Mouse (Mus musculus) intestine, embryonic 15.5 days (tissue): ENCODE measurements around the gene 6030458C11Rik. TPM values are rescaled to one million over a fixed set of nuclear protein-coding genes. Genes with fewer than 3 reads are reported as not detected.

Experiments used
- ATAC-seq: fragments of 200-750 bp; cut with Nextera tagmentation; 2 replicates; pipeline ENCODE4 v1.8.0; 2017; ENCODE audit warnings: moderate TSS enrichment, moderate library complexity
- H3K27ac ChIP-seq: fragments of 300-500 bp; sonication (generic); 2 replicates; pipeline ENCODE4 v1.5.1; 2015; ENCODE audit warnings: mild to moderate bottlenecking, inconsistent platforms
- H3K27me3 ChIP-seq: fragments of 300-500 bp; sonication (generic); replicated peaks from 2 replicates; pipeline ENCODE4 v1.6.1; 2015; ENCODE audit warnings: inconsistent platforms
- H3K36me3 ChIP-seq: fragments of 300-500 bp; sonication (generic); 2 replicates; pipeline ENCODE4 v1.6.1; 2015; ENCODE audit warnings: inconsistent platforms
- H3K4me1 ChIP-seq: fragments of 300-500 bp; sonication (generic); replicated peaks from 2 replicates; pipeline ENCODE4 v1.6.1; 2015; ENCODE audit warnings: inconsistent platforms
- H3K4me2 ChIP-seq: fragments of 300-500 bp; sonication (generic); replicated peaks from 2 replicates; pipeline ENCODE4 v1.6.1; 2015; ENCODE audit warnings: mild to moderate bottlenecking, inconsistent platforms
- H3K4me3 ChIP-seq: fragments of 300-500 bp; sonication (generic); replicated peaks from 2 replicates; pipeline ENCODE4 v1.5.1; 2015; ENCODE audit warnings: inconsistent platforms
- H3K9ac ChIP-seq: fragments of 300-500 bp; sonication (generic); 2 replicates; pipeline ENCODE4 v1.6.1; 2015; ENCODE audit warnings: inconsistent platforms
- H3K9me3 ChIP-seq: fragments of 300-500 bp; sonication (generic); 2 replicates; pipeline ENCODE4 v1.6.1; 2016; ENCODE audit warnings: inconsistent platforms
- WGBS: fragments of 180-500 bp; shearing (Covaris S2); methylation state at CpG from one replicate; pipeline ENCODE4 v1.1.7; 2015; 5-methylcytosine and 5-hydroxymethylcytosine counted together
- polyA plus RNA-seq: library from polyadenylated mRNA; unstranded; fragments of >200 nt; fragmentation: Nextera tagmentation; extraction: Ambion mirVana; gene quantifications from 2 replicates; pipeline ENCODE4 v1.2.1, GENCODE M21; 2015

6030458C11Rik gene
- 30.5 and 31.7 TPM in 2 replicates for polyA plus RNA-seq

GRCm38 (mm10) chr15:12824197-12824952, at the start of gene 6030458C11Rik, which contains the start of gene Drosha:
Gene 6030458C11Rik (minus strand): TSS chr15:12824649.
Gene Drosha (plus strand): TSS chr15:12824815.
- H3K27me3 ChIP-seq, result no peaks in the 10 kb centered on the region
- peak; percentile 100 for ATAC-seq
- H3K4me1 ChIP-seq, result peaks cover 6% of the 10 kb centered on the region; the same call in 1 of the 2 replicates
- H3K36me3 ChIP-seq, result peaks cover 11% of the 10 kb centered on the region
- peak within 1 kb of the TSS; percentile 88 for H3K4me3 ChIP-seq
- under 1% methylated on average over 67 of the region's 67 CpGs for WGBS
- H3K27ac ChIP-seq, result peak within 1 kb of the TSS; percentile 74
- H3K9me3 ChIP-seq, result no peaks in the 10 kb centered on the region
- H3K9ac ChIP-seq, result peak within 1 kb of the TSS; percentile 90
- H3K4me2 ChIP-seq, result peak within 1 kb of the TSS; percentile 71

- Histone ChIP-seq H3K27ac (no peak overlapping the region), H3K36me3 (peaks cover 2% of the 10 kb centered on the region), H3K4me1 (no peaks in the 10 kb centered on the region), H3K27me3 (no peaks in the 10 kb centered on the region), H3K4me2 (no peak overlapping the region), H3K9ac (no peak overlapping the region), H3K9me3 (no peaks in the 10 kb centered on the region), H3K4me3 (no peak overlapping the region)
- WGBS, result 60% methylated on average over 8 of the region's 8 CpGs
- ATAC-seq, result no peak
Measured at GRCm38 (mm10) chr15:12867269-12867668, 42.8 kb upstream of the 6030458C11Rik start.

- no peak overlapping the region for H3K27ac ChIP-seq
Measured at GRCm38 (mm10) chr15:12865595-12866314, 41.3 kb upstream of the 6030458C11Rik start.

GRCm38 (mm10) chr15:12863669-12864068, 39.2 kb upstream of the 6030458C11Rik start:
- peaks cover 7% of the 10 kb centered on the region for H3K36me3 ChIP-seq

More at GRCm38 (mm10) chr15:12865595-12866314, 41.3 kb upstream of the 6030458C11Rik start:
- Histone ChIP-seq H3K4me3 (no peak overlapping the region), H3K4me2 (no peak overlapping the region), H3K9ac (no peak overlapping the region), H3K27me3 (no peaks in the 10 kb centered on the region), H3K36me3 (peaks cover 5% of the 10 kb centered on the region), H3K4me1 (no peaks in the 10 kb centered on the region), H3K9me3 (no peaks in the 10 kb centered on the region)
- WGBS, result 56% methylated on average over 7 of the region's 7 CpGs
- ATAC-seq, result no peak

GRCm38 (mm10) chr15:12862061-12862460, 37.6 kb upstream of the 6030458C11Rik start:
- Histone ChIP-seq H3K27me3 (no peaks in the 10 kb centered on the region), H3K9me3 (no peaks in the 10 kb centered on the region), H3K27ac (no peak overlapping the region), H3K4me1 (no peaks in the 10 kb centered on the region), H3K9ac (no peak overlapping the region), H3K36me3 (peaks cover 11% of the 10 kb centered on the region), H3K4me2 (no peak overlapping the region), H3K4me3 (no peak overlapping the region)
- 76% methylated on average over 3 of the region's 3 CpGs for WGBS
- ATAC-seq, result no peak

More at GRCm38 (mm10) chr15:12863669-12864068, 39.2 kb upstream of the 6030458C11Rik start:
- ATAC-seq, result no peak
- no peak overlapping the region for H3K9ac ChIP-seq
- no peak overlapping the region for H3K27ac ChIP-seq
- no peaks in the 10 kb centered on the region for H3K9me3 ChIP-seq
- no peak overlapping the region for H3K4me2 ChIP-seq
- H3K27me3 ChIP-seq, result no peaks in the 10 kb centered on the region
- no peak overlapping the region for H3K4me3 ChIP-seq
- no peaks in the 10 kb centered on the region for H3K4me1 ChIP-seq
- WGBS, result 43% methylated on average over 1 of the region's 1 CpGs

GRCm38 (mm10) chr15:12858645-12859044, 34.2 kb upstream of the 6030458C11Rik start:
- no peaks in the 10 kb centered on the region for H3K9me3 ChIP-seq
- no peaks in the 10 kb centered on the region for H3K4me1 ChIP-seq
- H3K27me3 ChIP-seq, result no peaks in the 10 kb centered on the region
- H3K4me3 ChIP-seq, result no peak overlapping the region
- H3K4me2 ChIP-seq, result no peak overlapping the region
- H3K27ac ChIP-seq, result no peak overlapping the region
- H3K9ac ChIP-seq, result no peak overlapping the region
- no peak for ATAC-seq
- H3K36me3 ChIP-seq, result peaks cover 16% of the 10 kb centered on the region; the same call in 1 of the 2 replicates
- WGBS, result 95% methylated on average over 3 of the region's 3 CpGs

- no peaks in the 10 kb centered on the region for H3K9me3 ChIP-seq
- H3K4me2 ChIP-seq, result no peak overlapping the region
- no peak overlapping the region for H3K9ac ChIP-seq
- no peak overlapping the region for H3K27ac ChIP-seq
- 92% methylated on average over 12 of the region's 12 CpGs for WGBS
- H3K27me3 ChIP-seq, result no peaks in the 10 kb centered on the region
- no peak; the same call in 1 of the 2 replicates for ATAC-seq
- peaks cover 16% of the 10 kb centered on the region for H3K36me3 ChIP-seq
- no peak overlapping the region for H3K4me3 ChIP-seq
- no peaks in the 10 kb centered on the region for H3K4me1 ChIP-seq
Measured at GRCm38 (mm10) chr15:12857840-12858516, 33.5 kb upstream of the 6030458C11Rik start.

- Histone ChIP-seq H3K4me1 (no peaks in the 10 kb centered on the region), H3K36me3 (peaks cover 13% of the 10 kb centered on the region; the same call in 1 of the 2 replicates)
Measured at GRCm38 (mm10) chr15:12856780-12857179, 32.3 kb upstream of the 6030458C11Rik start.

GRCm38 (mm10) chr15:12853471-12853870, 29.0 kb upstream of the 6030458C11Rik start:
- Histone ChIP-seq H3K4me1 (no peaks in the 10 kb centered on the region), H3K9me3 (no peaks in the 10 kb centered on the region), H3K9ac (no peak overlapping the region), H3K4me3 (no peak overlapping the region), H3K4me2 (no peak overlapping the region), H3K36me3 (peaks cover 9% of the 10 kb centered on the region; the same call in 1 of the 2 replicates), H3K27me3 (no peaks in the 10 kb centered on the region), H3K27ac (no peak overlapping the region)
- ATAC-seq, result no peak
- WGBS, result 91% methylated on average over 8 of the region's 8 CpGs

More at GRCm38 (mm10) chr15:12856780-12857179, 32.3 kb upstream of the 6030458C11Rik start:
- H3K4me3 ChIP-seq, result no peak overlapping the region
- H3K4me2 ChIP-seq, result no peak overlapping the region
- peak; percentile 43; the same call in 1 of the 2 replicates for ATAC-seq
- H3K9me3 ChIP-seq, result no peaks in the 10 kb centered on the region
- WGBS, result 93% methylated on average over 6 of the region's 6 CpGs
- H3K27me3 ChIP-seq, result no peaks in the 10 kb centered on the region
- H3K9ac ChIP-seq, result no peak overlapping the region
- no peak overlapping the region for H3K27ac ChIP-seq

GRCm38 (mm10) chr15:12849373-12849772, 24.9 kb upstream of the 6030458C11Rik start:
- H3K9me3 ChIP-seq, result no peaks in the 10 kb centered on the region
- ATAC-seq, result no peak
- no peaks in the 10 kb centered on the region for H3K4me1 ChIP-seq
- no peak overlapping the region for H3K9ac ChIP-seq
- no peaks in the 10 kb centered on the region for H3K27me3 ChIP-seq
- H3K4me3 ChIP-seq, result no peak overlapping the region
- H3K4me2 ChIP-seq, result no peak overlapping the region
- 79% methylated on average over 4 of the region's 4 CpGs for WGBS
- no peak overlapping the region for H3K27ac ChIP-seq
- peaks cover 5% of the 10 kb centered on the region for H3K36me3 ChIP-seq

- no peaks in the 10 kb centered on the region for H3K27me3 ChIP-seq
- H3K27ac ChIP-seq, result no peak overlapping the region
- peaks cover 9% of the 10 kb centered on the region for H3K36me3 ChIP-seq
- H3K9ac ChIP-seq, result no peak overlapping the region
- H3K4me3 ChIP-seq, result no peak overlapping the region
- WGBS, result 81% methylated on average over 11 of the region's 11 CpGs
- H3K4me2 ChIP-seq, result no peak overlapping the region
- no peaks in the 10 kb centered on the region for H3K9me3 ChIP-seq
- no peaks in the 10 kb centered on the region for H3K4me1 ChIP-seq
- peak; percentile 36; the same call in 1 of the 2 replicates for ATAC-seq
Measured at GRCm38 (mm10) chr15:12848196-12848975, 23.9 kb upstream of the 6030458C11Rik start.
